Mouse (Mus musculus) lung, postnatal 0 days (tissue): ENCODE results near the gene Rnf215. TPM values are rescaled to one million over a fixed set of nuclear protein-coding genes. Genes with fewer than 3 reads are reported as not detected.
"Not testable (repeated sequence)": the region's sequence is repeated elsewhere in the genome, so short reads cannot be mapped to it uniquely, and the experiment has no call there.

Experiments
- ATAC-seq: fragments of 200-750 bp; cut with Nextera tagmentation; 2 replicates; pipeline ENCODE4 v1.8.0; 2017; ENCODE audit warnings: moderate library complexity
- DNase-seq: peaks from one replicate; pipeline ENCODE4 v3.0.0-alpha.2; 2016; ENCODE audit warnings: low spot score
- H3K27ac ChIP-seq: fragments of 300-500 bp; sonication (generic); 2 replicates; pipeline ENCODE4 v1.5.1; 2014; ENCODE audit warnings: antibody characterized with exemption, mild to moderate bottlenecking, low read length, mixed read lengths
- H3K27me3 ChIP-seq: fragments of 300-500 bp; sonication (generic); replicated peaks from 2 replicates; pipeline ENCODE4 v1.6.1; 2014; ENCODE audit warnings: low read length, mixed read lengths; ENCODE audit not compliant: insufficient read depth
- H3K36me3 ChIP-seq: fragments of 300-500 bp; sonication (generic); 2 replicates; pipeline ENCODE4 v1.6.1; 2014; ENCODE audit warnings: low read length, mixed read lengths; ENCODE audit not compliant: insufficient read depth
- H3K4me1 ChIP-seq: fragments of 300-500 bp; sonication (generic); 2 replicates; pipeline ENCODE4 v1.6.1; 2014; ENCODE audit warnings: antibody characterized with exemption, low read depth, low read length, mixed read lengths; ENCODE audit not compliant: insufficient read depth
- H3K4me2 ChIP-seq: fragments of 300-500 bp; sonication (generic); replicated peaks from 2 replicates; pipeline ENCODE4 v1.6.1; 2014; ENCODE audit warnings: low read depth, mild to moderate bottlenecking, low read length, moderate library complexity, mixed read lengths
- H3K4me3 ChIP-seq: fragments of 300-500 bp; sonication (generic); 2 replicates; pipeline ENCODE4 v1.5.1; 2014; ENCODE audit warnings: low read depth, low read length
- H3K9ac ChIP-seq: fragments of 300-500 bp; sonication (generic); replicated peaks from 2 replicates; pipeline ENCODE4 v1.6.1; 2014; ENCODE audit warnings: low read depth, mild to moderate bottlenecking
- H3K9me3 ChIP-seq: fragments of 300-500 bp; sonication (generic); 2 replicates; pipeline ENCODE4 v1.6.1; 2016; ENCODE audit warnings: low read length, mixed read lengths
- CTCF ChIP-seq: IDR thresholded peaks from 2 replicates; pipeline ENCODE4 v1.5.1; 2016; ENCODE audit warnings: antibody characterized with exemption, mild to moderate bottlenecking
- EP300 ChIP-seq: IDR thresholded peaks from 2 replicates; pipeline ENCODE4 v1.6.1; 2016; ENCODE audit warnings: antibody characterized with exemption, mild to moderate bottlenecking, control low read depth
- WGBS: fragments of 180-500 bp; shearing (Covaris S2); extraction: QIAGEN DNeasy Blood & Tissue Kit; methylation state at CpG from one replicate; pipeline ENCODE4 v1.1.7; 2014; 5-methylcytosine and 5-hydroxymethylcytosine counted together
- polyA plus RNA-seq: library from polyadenylated mRNA; unstranded; fragments of >200 nt; fragmentation: Nextera tagmentation; extraction: Ambion mirVana; gene quantifications from 2 replicates; pipeline ENCODE4 v1.2.1, GENCODE M21; 2015

Rnf215 gene
- polyA plus RNA-seq, 1 experiment from 2014 or later: 59.0 TPM

GRCm38 (mm10) chr11:4112033-4112432 lies 23.0 kb upstream of the Rnf215 start:
- Histone ChIP-seq H3K9ac (no peak overlapping the region), H3K4me1 (no peaks in the 10 kb centered on the region), H3K27me3 (no peaks in the 10 kb centered on the region), H3K36me3 (no peaks in the 10 kb centered on the region), H3K27ac (no peak overlapping the region), H3K9me3 (no peaks in the 10 kb centered on the region), H3K4me2 (no peak overlapping the region), H3K4me3 (no peak overlapping the region)
- TF ChIP-seq EP300 (no peak), CTCF (no peak)
- no peak for DNase-seq
- no peak for ATAC-seq
- WGBS: 86% methylated on average over 4 of the region's 4 CpGs

DNA sequence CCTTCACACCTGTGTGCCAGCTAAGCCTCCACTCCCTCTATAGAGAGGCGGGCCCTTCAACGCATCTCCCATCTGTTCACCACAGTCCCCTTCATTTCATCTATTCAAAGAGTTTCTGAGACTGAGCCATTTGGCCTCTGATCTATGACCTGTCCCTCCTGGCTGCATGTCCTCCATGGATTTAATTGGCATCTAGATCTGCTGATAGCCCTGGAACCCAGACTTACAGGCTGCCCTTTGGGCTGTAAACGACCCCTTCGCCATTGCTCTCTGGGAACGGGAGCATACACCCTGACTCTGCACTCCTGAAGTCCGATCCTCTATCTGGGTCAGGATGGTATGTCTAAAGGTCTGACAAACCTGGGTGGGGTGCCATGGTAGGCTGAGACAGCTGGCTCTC lies 22.1 kb upstream of the Rnf215 start:
- Histone ChIP-seq H3K27ac (no peak overlapping the region), H3K27me3 (no peaks in the 10 kb centered on the region), H3K4me2 (no peak overlapping the region), H3K9me3 (no peaks in the 10 kb centered on the region), H3K36me3 (no peaks in the 10 kb centered on the region), H3K9ac (no peak overlapping the region), H3K4me3 (no peak overlapping the region), H3K4me1 (peaks cover 6% of the 10 kb centered on the region; the same call in 1 of the 2 replicates)
- 79% methylated on average over 6 of the region's 6 CpGs for WGBS
- no peak for TF ChIP-seq CTCF
- TF ChIP-seq EP300: no peak
- DNase-seq (no peak), ATAC-seq (no peak)

- H3K4me2 ChIP-seq: no peak overlapping the region
- H3K9me3 ChIP-seq: no peaks in the 10 kb centered on the region
- H3K9ac ChIP-seq: no peak overlapping the region
- no peak overlapping the region for H3K4me3 ChIP-seq
- WGBS: 70% methylated on average over 4 of the region's 4 CpGs
- peaks cover 6% of the 10 kb centered on the region; the same call in 1 of the 2 replicates for H3K4me1 ChIP-seq
- no peaks in the 10 kb centered on the region for H3K36me3 ChIP-seq
- DNase-seq (no peak), ATAC-seq (no peak)
- no peak overlapping the region for H3K27ac ChIP-seq
- H3K27me3 ChIP-seq: no peaks in the 10 kb centered on the region
- TF ChIP-seq CTCF: no peak
- TF ChIP-seq EP300: no peak
Observed at GRCm38 (mm10) chr11:4113496-4113895, 21.5 kb upstream of the Rnf215 start.

GRCm38 (mm10) chr11:4113970-4114369 lies 21.0 kb upstream of the Rnf215 start:
- Histone ChIP-seq H3K4me2 (no peak overlapping the region), H3K36me3 (no peaks in the 10 kb centered on the region), H3K4me1 (peaks cover 6% of the 10 kb centered on the region; the same call in 1 of the 2 replicates), H3K27ac (no peak overlapping the region), H3K27me3 (no peaks in the 10 kb centered on the region), H3K4me3 (no peak overlapping the region), H3K9ac (no peak overlapping the region), H3K9me3 (no peaks in the 10 kb centered on the region)
- 75% methylated on average over 6 of the region's 6 CpGs for WGBS
- no peak for DNase-seq
- TF ChIP-seq EP300 (no peak), CTCF (no peak)
- ATAC-seq: no peak

GRCm38 (mm10) chr11:4114541-4114940 lies 20.5 kb upstream of the Rnf215 start:
- H3K9me3 ChIP-seq, H3K9ac ChIP-seq, H3K27me3 ChIP-seq, H3K36me3 ChIP-seq, H3K4me3 ChIP-seq, H3K4me1 ChIP-seq, H3K4me2 ChIP-seq, H3K27ac ChIP-seq, DNase-seq, ATAC-seq: not testable (repeated sequence)
- WGBS: 84% methylated on average over 6 of the region's 6 CpGs

GRCm38 (mm10) chr11:4115407-4115806 lies 19.6 kb upstream of the Rnf215 start:
- peaks cover 6% of the 10 kb centered on the region; the same call in 1 of the 2 replicates for H3K4me1 ChIP-seq
- no peak overlapping the region for H3K9ac ChIP-seq
- H3K27ac ChIP-seq: no peak overlapping the region
- no peaks in the 10 kb centered on the region for H3K27me3 ChIP-seq
- DNase-seq: no peak
- H3K36me3 ChIP-seq: no peaks in the 10 kb centered on the region
- 68% methylated on average over 4 of the region's 4 CpGs for WGBS
- ATAC-seq: no peak
- no peak overlapping the region for H3K4me2 ChIP-seq
- TF ChIP-seq EP300 (no peak), CTCF (no peak)
- H3K4me3 ChIP-seq: no peak overlapping the region
- H3K9me3 ChIP-seq: no peaks in the 10 kb centered on the region

GRCm38 (mm10) chr11:4116458-4117141 lies 18.4 kb upstream of the Rnf215 start:
- H3K4me2 ChIP-seq: no peak overlapping the region
- H3K4me3 ChIP-seq: no peak overlapping the region
- DNase-seq (peak; percentile 30), ATAC-seq (peak; percentile 44)
- no peaks in the 10 kb centered on the region for H3K27me3 ChIP-seq
- H3K9me3 ChIP-seq: no peaks in the 10 kb centered on the region
- no peak overlapping the region for H3K9ac ChIP-seq
- no peak overlapping the region for H3K27ac ChIP-seq
- TF ChIP-seq EP300 (no peak), CTCF (no peak)
- no peaks in the 10 kb centered on the region for H3K36me3 ChIP-seq
- H3K4me1 ChIP-seq: peaks cover 6% of the 10 kb centered on the region; the same call in 1 of the 2 replicates
- 32% methylated on average over 11 of the region's 11 CpGs for WGBS
